Mouse (Mus musculus) MEL (cell line): ENCODE data around the gene Nkx2-9. TPM values are rescaled to one million over a fixed set of nuclear protein-coding genes. Genes with fewer than 3 reads are reported as not detected.

Experiments used
- CHD1 ChIP-seq: IDR thresholded peaks from 2 replicates; pipeline ENCODE4 v1.6.1; 2012; ENCODE audit warnings: low read depth, mild to moderate bottlenecking, inconsistent platforms, low read length, improper control_type of control experiment
- ELF1 ChIP-seq: IDR thresholded peaks from 2 replicates; pipeline ENCODE4 v1.6.1; 2014; ENCODE audit warnings: low read depth, mild to moderate bottlenecking, inconsistent platforms, low read length, improper control_type of control experiment, moderate library complexity
- EP300 ChIP-seq, 2 experiments: IDR thresholded peaks; 2 replicates each; pipeline ENCODE4 v1.6.1; 2011; ENCODE audit warnings: improper control_type of control experiment in 2 of 2, low read length in 2 of 2, low read depth in 1 of 2, mild to moderate bottlenecking in 1 of 2
- HCFC1 ChIP-seq: IDR thresholded peaks from 2 replicates; pipeline ENCODE4 v1.6.1; 2012; ENCODE audit warnings: low read depth, mild to moderate bottlenecking, inconsistent platforms, low read length, improper control_type of control experiment, moderate library complexity
- MAZ ChIP-seq: IDR thresholded peaks from 2 replicates; pipeline ENCODE4 v1.6.1; 2012; ENCODE audit warnings: low read depth, mild to moderate bottlenecking, inconsistent platforms, low read length, improper control_type of control experiment
- POLR2AphosphoS2 ChIP-seq: IDR thresholded peaks from 2 replicates; pipeline ENCODE4 v1.6.1; 2011; ENCODE audit warnings: low read length, improper control_type of control experiment
- POLR2AphosphoS5 ChIP-seq: IDR thresholded peaks from 2 replicates; pipeline ENCODE4 v1.6.1; 2012; ENCODE audit warnings: low read depth, borderline replicate concordance, mild to moderate bottlenecking, inconsistent platforms, low read length, moderate library complexity, mixed read lengths
- RAD21 ChIP-seq: IDR thresholded peaks from 2 replicates; pipeline ENCODE4 v1.6.1; 2011; ENCODE audit warnings: mild to moderate bottlenecking, low read depth, low read length, improper control_type of control experiment
- SMC3 ChIP-seq: IDR thresholded peaks from 2 replicates; pipeline ENCODE4 v1.6.1; 2011; ENCODE audit warnings: low read depth, low read length, improper control_type of control experiment
- TAL1 ChIP-seq: IDR thresholded peaks from 2 replicates; pipeline ENCODE4 v1.6.1; 2012; ENCODE audit warnings: mild to moderate bottlenecking, inconsistent platforms, low read length, moderate library complexity, mixed read lengths
- TCF12 ChIP-seq: IDR thresholded peaks from 2 replicates; pipeline ENCODE4 v1.6.1; 2014; ENCODE audit warnings: low read depth, mild to moderate bottlenecking, inconsistent platforms, low read length, improper control_type of control experiment, moderate library complexity
- ZC3H11A ChIP-seq: IDR thresholded peaks from 2 replicates; pipeline ENCODE4 v1.6.1; 2012; ENCODE audit warnings: low read depth, mild to moderate bottlenecking, inconsistent platforms, low read length, improper control_type of control experiment
- ZMIZ1 ChIP-seq: IDR thresholded peaks from 2 replicates; pipeline ENCODE4 v1.6.1; 2012; ENCODE audit warnings: low read depth, mild to moderate bottlenecking, inconsistent platforms, low read length, improper control_type of control experiment, moderate library complexity
- polyA plus RNA-seq, 2 experiments: library from polyadenylated mRNA; stranded (reverse) in 1 of 2; unstranded in 1 of 2; fragments of >175 nt in 1 of 2; fragments of >200 nt in 1 of 2; gene quantifications; 2 replicates each; pipeline versions ENCODE4 v1.2.1 to v1.2.4; 2012; ENCODE audit warnings: low replicate concordance in 2 of 2, low read depth in 1 of 2; ENCODE audit not compliant: insufficient read length in 2 of 2, insufficient read depth in 1 of 2, missing spikeins in 1 of 2
- total RNA-seq: library from RNA; depleted of rRNA; stranded (reverse); fragments of 300-350 nt; gene quantifications from 2 replicates; pipeline ENCODE4 v1.2.3, GENCODE M21; 2012; rRNA removed

The Nkx2-9 gene
- total and polyA plus RNA-seq, 3 experiments, result not detected

DNA sequence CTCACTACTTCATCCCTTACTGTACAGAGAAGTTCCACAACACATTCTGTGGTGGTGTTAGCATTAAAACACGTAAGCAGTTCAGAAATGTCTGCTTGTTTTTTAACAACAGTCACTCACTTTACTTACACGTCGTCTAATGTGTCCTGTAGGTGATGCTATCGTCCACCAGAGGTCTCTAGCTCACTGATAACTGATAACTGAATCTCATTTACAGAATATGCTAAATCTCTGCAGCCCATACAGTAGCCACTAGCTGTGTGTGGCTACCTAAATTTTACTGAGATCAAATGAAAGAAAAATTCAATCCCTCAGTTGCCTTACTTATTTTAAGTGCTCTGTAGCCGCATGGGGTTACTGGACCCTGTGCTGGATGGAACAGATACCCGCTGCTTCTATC is 25.3 kb downstream of the Nkx2-9 start (continued):
- TF ChIP-seq POLR2AphosphoS5 (no peak), RAD21 (peak; percentile 45), EP300 (IDR thresholded peaks at IDR 0.05; ENCODE audit: low read depth in 1 of 2, low read length in 2 of 2) (no peak), ZC3H11A (peak; percentile 39; the same call in 1 of the 2 replicates), SMC3 (peak; percentile 57), ELF1 (no peak), MAZ (no peak), HCFC1 (no peak), ZMIZ1 (no peak), TAL1 (no peak), POLR2AphosphoS2 (no peak), TCF12 (no peak), CHD1 (no peak)

Other genes with a start within 250 kb of the Nkx2-9 start
- gene Nkx2-1, start 76.4 kb downstream of the Nkx2-9 start, total RNA-seq, result not detected in 2 replicates
- gene Nkx2-1, start 76.4 kb downstream of the Nkx2-9 start, polyA plus RNA-seq, result not detected
- 1.7 and 2.5 TPM in 2 replicates for gene Pax9, start 78.5 kb upstream of the Nkx2-9 start, total RNA-seq
- 1 to 10 TPM in 1 of 2 experiments, not detected in 1; 4.5 TPM for gene Pax9, start 78.5 kb upstream of the Nkx2-9 start, polyA plus RNA-seq